Mouse (Mus musculus) heart, adult 2 months (tissue): ENCODE data around the gene Mief2.

Experiments
- CTCF ChIP-seq: fragments of 200-600 bp; IDR thresholded peaks from 2 replicates; pipeline ENCODE4 v1.8.1; 2022; ENCODE audit warnings: antibody characterized with exemption, mild to moderate bottlenecking, moderate library complexity
- EP300 ChIP-seq: fragments of 200-500 bp; IDR thresholded peaks from 2 replicates; pipeline ENCODE4 v1.6.1; 2011; ENCODE audit warnings: low read depth, low read length, control low read depth; ENCODE audit not compliant: insufficient read depth
- POLR2A ChIP-seq: fragments of 200-500 bp; IDR thresholded peaks from 2 replicates; pipeline ENCODE4 v1.6.1; 2011; ENCODE audit warnings: mild to moderate bottlenecking, low read depth, low read length, control low read depth; ENCODE audit not compliant: insufficient read depth

GRCm38 (mm10) chr11:60707672-60708071, 20.5 kb upstream of the Mief2 start:
- TF ChIP-seq POLR2A = peak; percentile 63
- TF ChIP-seq CTCF = no peak
- TF ChIP-seq EP300 = peak; percentile 83
